11 mouse cellular contexts compared by ENCODE assay signal in the genomic region with DNA sequence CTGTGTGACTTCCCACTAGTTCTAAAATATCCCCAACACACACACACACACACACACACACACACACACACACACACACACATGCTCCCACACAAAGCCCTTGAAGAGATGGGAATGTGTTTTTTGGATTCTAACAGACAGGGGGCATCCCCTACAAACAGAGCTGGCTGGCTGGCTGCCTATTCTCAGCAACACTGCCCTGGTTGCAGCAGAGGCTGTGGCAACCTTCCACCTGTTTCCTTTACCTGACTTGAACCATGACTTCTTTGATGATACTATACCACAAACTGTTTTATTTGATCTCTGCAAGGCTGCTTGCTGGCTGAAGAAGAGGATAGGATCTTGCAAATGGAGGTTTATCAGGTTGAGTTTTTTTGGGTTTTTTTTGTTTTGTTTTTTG. TPM values are rescaled to one million over a fixed set of nuclear protein-coding genes. Genes with fewer than 3 reads are reported as not detected.
DNase-seq lines count a peak whose midpoint lies in the region; ATAC-seq and TF ChIP-seq lines count a peak whose summit lies in the region.
"Had no signal": no experiment of that assay in that cellular context is flagged by ENCODE, and none has a peak within 500 bp of the region (broad histone marks: within the 10 kb centered on the region; RNA-seq: fewer than 3 reads in every experiment).

No protein-coding gene starts in this region.

- no peak overlapping the region for H3K9ac ChIP-seq in heart, embryonic 12.5 days
- no peak overlapping the region for H3K9ac ChIP-seq in hindbrain, embryonic 13.5 days
- H3K9ac ChIP-seq: lung, embryonic 15.5 days had no signal

- H3K27ac ChIP-seq in heart, embryonic 12.5 days (ENCODE audit: poor library complexity, severe bottlenecking) = no peak overlapping the region
- H3K27ac ChIP-seq in hindbrain, embryonic 13.5 days = no peak overlapping the region
- H3K27ac ChIP-seq: kidney, postnatal 0 days; lung, embryonic 15.5 days had no signal

- H3K4me3 ChIP-seq in heart, embryonic 12.5 days = no peak overlapping the region
- no peak overlapping the region for H3K4me3 ChIP-seq in lung, adult 2 months (replicated peaks; ENCODE audit: extremely low read depth, low read depth, low read length)
- H3K4me3 ChIP-seq in hindbrain, embryonic 13.5 days = no peak overlapping the region
- H3K4me3 ChIP-seq: lung, embryonic 15.5 days had no signal

- H3K27me3 ChIP-seq in heart, embryonic 12.5 days (replicated peaks) = no peaks in the 10 kb centered on the region
- no peaks in the 10 kb centered on the region for H3K27me3 ChIP-seq in hindbrain, embryonic 13.5 days
- H3K27me3 ChIP-seq: lung, embryonic 15.5 days had no signal

- TF ChIP-seq CTCF in lung, adult 2 months (IDR thresholded peaks at IDR 0.05; ENCODE audit: insufficient read depth, low read length) = no peak

- no peak for TF ChIP-seq POLR2A in lung, adult 2 months (IDR thresholded peaks at IDR 0.05; ENCODE audit: borderline replicate concordance, extremely low read depth, low read depth, low read length)

- no peak for ATAC-seq in heart, embryonic 12.5 days (ENCODE audit: insufficient number of reproducible peaks, low FRiP score)
- no peak for ATAC-seq in hindbrain, embryonic 13.5 days (ENCODE audit: low FRiP score)

- H3K4me1 ChIP-seq in heart, embryonic 12.5 days (replicated peaks) = no peaks in the 10 kb centered on the region; the same call in 1 of the 2 replicates
- no peaks in the 10 kb centered on the region for H3K4me1 ChIP-seq in lung, adult 2 months (ENCODE audit: control insufficient read depth, insufficient read depth, low read length)
- H3K4me1 ChIP-seq in hindbrain, embryonic 13.5 days (replicated peaks) = no peaks in the 10 kb centered on the region

- H3K4me2 ChIP-seq in heart, embryonic 12.5 days = no peak overlapping the region
- no peak overlapping the region for H3K4me2 ChIP-seq in hindbrain, embryonic 13.5 days
- H3K4me2 ChIP-seq: lung, embryonic 15.5 days had no signal

- H3K36me3 ChIP-seq in heart, embryonic 12.5 days = no peaks in the 10 kb centered on the region
- no peaks in the 10 kb centered on the region for H3K36me3 ChIP-seq in hindbrain, embryonic 13.5 days
- H3K36me3 ChIP-seq: lung, embryonic 15.5 days had no signal

- peak; percentile 2 to 18 for DNase-seq in heart, adult 18-20 months
- peak; percentile 9 for DNase-seq in lung, postnatal 14 days
- DNase-seq in lung, adult 2 months = no peak
- peak; percentile 27 for DNase-seq in brain, adult 2 months (ENCODE audit: low read depth, low spot score)
- peak; percentile 77 to 84 for DNase-seq in thymus, postnatal 10 days (ENCODE audit: low spot score in 2 of 2)
- DNase-seq in layer of hippocampus, postnatal 14 days (ENCODE audit: low spot score in 2 of 2) = no peak
- DNase-seq: cerebellum, adult 11-12 months had no signal

- no peaks in the 10 kb centered on the region for H3K9me3 ChIP-seq in heart, embryonic 12.5 days (replicated peaks)
- H3K9me3 ChIP-seq in hindbrain, embryonic 13.5 days = no peaks in the 10 kb centered on the region
- H3K9me3 ChIP-seq: lung, embryonic 15.5 days had no signal

RNA-seq across cellular contexts. Expression of gene Nck2, which starts 41.0 kb away (rescaled TPM):
- total RNA-seq in heart, adult 18-20 months (2021) = 10 to 100 TPM; 12.9 to 13.0 TPM
- 35.6 and 36.4 TPM in 2 replicates for polyA plus RNA-seq in heart, embryonic 12.5 days (2016; fragmentation: Nextera tagmentation; extraction: Ambion mirVana)
- polyA plus RNA-seq in lung, adult 2 months (2012; rRNA removed) = 39.1 and 43.4 TPM in 2 replicates
- 37.1 and 42.7 TPM in 2 replicates for polyA plus RNA-seq in hindbrain, embryonic 13.5 days (2015; fragmentation: Nextera tagmentation; extraction: Ambion mirVana)
- total RNA-seq in layer of hippocampus, postnatal 14 days (2021) = 10 to 100 TPM; 48.4 to 50.9 TPM

Comparison
In these comparisons a context has a peak if more than half of its experiments do, and no peak if none do; other contexts are left out.
1. DNase-seq: peak in heart, adult 18-20 months (2 of 2), lung, postnatal 14 days (single experiment), brain, adult 2 months (single experiment) and thymus, postnatal 10 days (2 of 2); none in lung, adult 2 months (single experiment) and layer of hippocampus, postnatal 14 days (0 of 2).